Mouse (Mus musculus): ENCODE measurements around the gene Gm5737. TPM values are rescaled to one million over a fixed set of nuclear protein-coding genes. Genes with fewer than 3 reads are reported as not detected.

Gene Gm5737
- total RNA-seq (2021), result under 1 TPM in 1 of 2 experiments, not detected in 1; 0.54 TPM
- long read RNA-seq, experiment 1, partial matches to known transcripts, result 0 of 1 reads
- long read RNA-seq, experiment 1, other reads (novel, unspliced or antisense), result 1 of 1 reads
- long read RNA-seq, experiment 2, partial matches to known transcripts, result 0 of 5 reads
- long read RNA-seq, experiment 2, other reads (novel, unspliced or antisense), result 5 of 5 reads

DNA sequence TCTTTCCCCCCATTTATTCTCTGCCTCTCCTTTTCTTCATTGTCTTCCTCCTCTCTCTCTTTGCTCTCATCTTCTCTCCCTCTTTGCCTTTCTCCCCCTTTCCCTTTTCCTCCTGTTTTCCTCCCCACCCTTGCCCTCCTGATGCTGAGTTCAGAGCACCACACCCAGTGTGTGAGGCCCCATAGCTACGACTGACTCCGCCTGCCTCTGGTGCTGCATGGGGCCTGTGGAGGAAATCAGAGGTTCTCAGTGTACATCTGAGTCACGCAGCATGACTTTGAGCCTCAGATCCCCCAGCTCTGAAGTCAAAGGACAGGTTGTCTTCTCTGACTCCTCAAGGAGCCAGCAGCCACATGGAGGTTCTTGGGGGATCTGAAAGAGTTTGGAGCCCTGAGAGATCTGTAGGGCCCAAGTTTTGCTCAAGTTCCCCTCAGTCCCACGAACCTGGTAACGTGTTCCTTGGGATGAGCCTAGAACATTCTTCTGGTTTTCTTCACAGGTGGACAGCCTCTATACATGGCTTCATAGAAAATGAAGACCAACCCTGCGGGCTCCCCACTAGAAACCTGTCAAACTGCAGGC is at the start of gene Gm5737:
TSS of gene Gm5737 (plus strand) at position 532 of the 582 bp plus-strand sequence.
- no peak for DNase-seq (ENCODE audit: low spot score in 2 of 2)

GRCm38 (mm10) chr7:120767369-120767768 is 44.8 kb upstream of the Gm5737 start:
- no peak for DNase-seq (ENCODE audit: low spot score in 2 of 2)

DNA sequence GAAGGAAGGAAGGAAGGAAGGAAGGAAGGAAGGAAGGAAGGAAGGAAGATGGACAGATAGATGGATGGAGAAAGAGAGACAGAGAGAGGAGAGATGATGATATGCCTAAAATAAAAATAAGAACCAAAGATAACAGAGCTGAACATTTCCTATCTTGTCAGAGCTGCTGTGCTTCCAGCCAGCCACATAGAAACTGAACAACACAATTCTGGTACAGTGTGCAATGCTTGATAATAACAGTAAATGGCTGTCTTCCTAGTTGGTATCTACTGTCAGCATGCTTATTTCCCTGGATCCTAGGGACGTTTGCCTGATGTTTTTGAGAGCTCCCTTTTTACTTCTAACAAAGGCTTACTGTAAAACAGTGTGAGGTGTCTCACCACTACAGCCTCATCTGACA is 40.8 kb upstream of the Gm5737 start:
- DNase-seq (ENCODE audit: low spot score in 2 of 2), result no peak

DNA sequence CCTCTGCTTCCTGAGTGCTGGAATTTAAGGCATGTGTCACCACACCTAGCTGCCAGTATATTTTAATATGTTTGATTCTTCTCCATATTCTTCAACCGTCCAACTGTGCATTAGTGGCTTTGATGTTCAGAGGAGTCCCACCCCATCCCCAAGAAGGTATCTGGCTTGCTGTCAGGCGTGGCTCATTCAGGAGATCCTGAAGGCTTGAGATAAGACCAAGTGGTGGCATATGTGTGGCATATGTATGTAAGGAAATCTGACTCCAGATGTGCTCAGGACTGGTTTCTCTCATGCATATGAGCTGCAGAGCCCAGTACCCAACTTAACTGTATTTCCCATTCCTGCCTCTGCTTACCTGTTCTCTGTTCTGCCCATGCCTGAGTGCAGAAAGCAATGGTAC is 34.2 kb upstream of the Gm5737 start:
- no peak for DNase-seq (ENCODE audit: low spot score in 2 of 2)

DNA sequence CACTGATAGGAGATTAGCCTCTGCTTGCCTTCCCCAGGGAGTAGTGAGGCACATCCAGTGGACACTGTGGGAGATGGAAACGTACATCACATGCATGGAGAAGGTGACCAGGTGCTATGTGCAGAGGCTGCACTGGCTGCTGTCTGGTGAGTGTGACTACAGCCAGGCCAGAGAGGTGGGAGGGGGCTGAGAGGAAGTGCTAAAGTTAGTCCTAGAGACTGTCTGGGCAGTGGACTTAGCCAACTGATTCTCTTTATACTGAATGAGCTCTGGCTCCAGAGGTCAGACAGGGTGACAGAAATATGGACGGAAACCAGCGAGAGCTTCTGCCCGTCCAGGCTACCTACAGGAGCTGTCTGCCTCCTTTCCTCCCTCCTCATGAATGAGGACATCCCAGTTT is 16.6 kb upstream of the Gm5737 start:
- DNase-seq (ENCODE audit: low spot score in 2 of 2), result no peak

DNA sequence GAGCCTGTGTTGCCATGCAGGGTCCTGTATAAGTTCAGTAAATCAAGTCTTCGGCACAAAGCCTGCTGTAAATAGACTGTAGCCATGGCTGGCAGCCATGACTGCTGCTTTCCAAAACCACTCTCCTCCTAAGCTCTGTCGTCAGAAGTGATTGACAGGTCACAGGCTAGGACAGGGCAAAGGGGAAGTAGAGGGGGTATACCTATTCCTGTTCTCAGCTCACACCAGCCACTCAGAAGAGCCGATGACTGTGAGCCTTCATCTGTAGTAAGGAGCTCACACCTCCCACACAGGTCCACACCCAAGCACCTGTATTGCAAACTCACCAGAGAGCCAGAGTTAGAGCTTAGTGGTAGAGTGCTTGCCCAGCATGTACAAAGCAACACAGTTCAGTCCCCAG is 15.8 kb upstream of the Gm5737 start:
- DNase-seq (ENCODE audit: low spot score in 2 of 2), result no peak

DNA sequence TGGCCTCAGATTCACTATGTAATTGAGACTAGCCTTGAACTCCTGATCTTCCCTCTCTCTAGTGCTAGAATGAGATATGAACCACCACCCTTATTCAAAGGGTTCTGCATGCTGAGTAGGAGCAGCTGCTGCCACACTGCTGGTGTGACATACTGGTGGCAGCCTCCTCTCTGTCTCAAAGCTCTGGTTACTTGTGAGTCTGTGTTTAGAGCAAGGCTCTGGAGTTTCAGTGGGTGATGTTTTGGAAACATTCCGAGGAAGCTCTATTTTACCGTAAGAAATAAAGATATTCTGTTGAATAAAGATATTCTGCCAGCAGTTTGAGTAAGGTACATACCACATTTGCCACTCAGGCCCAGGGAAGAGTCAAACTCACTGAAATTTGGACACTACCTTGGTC is 8.9 kb upstream of the Gm5737 start:
- DNase-seq (ENCODE audit: low spot score in 2 of 2), result no peak

GRCm38 (mm10) chr7:120809705-120810104 is 2.5 kb upstream of the Gm5737 start:
- no peak for DNase-seq (ENCODE audit: low spot score in 2 of 2)

DNA sequence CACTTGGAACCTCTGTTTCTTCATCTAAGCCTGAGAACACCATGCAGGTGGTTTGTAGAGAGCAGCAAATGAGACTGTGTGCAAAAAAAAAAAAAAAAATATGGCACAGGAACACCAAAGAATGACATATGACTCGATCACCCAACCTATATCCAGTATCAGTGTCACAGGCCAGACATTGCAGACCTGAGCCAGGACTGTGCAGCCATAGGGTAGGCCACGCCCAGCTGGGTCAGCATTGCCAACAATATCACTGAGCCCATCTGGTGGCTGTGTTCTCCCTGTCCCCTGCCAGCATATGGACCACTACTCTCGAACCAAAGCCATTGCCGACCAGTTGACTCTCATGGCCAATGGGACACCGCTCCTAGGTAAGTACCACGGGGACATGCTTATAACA is 5.4 kb downstream of the Gm5737 start:
- DNase-seq (ENCODE audit: low spot score in 2 of 2), result no peak

DNA sequence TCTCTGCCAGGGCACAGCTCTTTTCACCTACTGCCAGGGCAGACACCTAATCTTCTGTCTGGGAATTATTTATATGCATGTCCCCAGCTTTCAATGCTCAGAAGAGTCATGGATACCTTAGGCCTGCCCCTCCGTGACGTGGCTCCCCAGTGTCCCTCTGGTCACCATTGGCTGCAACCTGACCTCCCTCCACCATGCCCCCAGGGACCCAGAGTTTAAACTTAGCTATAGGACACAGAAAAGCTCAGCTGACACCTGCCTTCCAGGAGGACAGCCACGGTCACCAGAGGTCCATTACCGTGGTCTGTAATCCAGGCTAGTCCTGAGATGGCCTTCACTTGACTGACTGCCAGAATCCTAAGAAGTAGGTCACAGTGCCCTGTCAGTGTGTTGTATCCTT is 7.2 kb downstream of the Gm5737 start:
- DNase-seq (ENCODE audit: low spot score in 2 of 2), result no peak

- peak in 1 of 2 experiments; percentile 62 for DNase-seq (ENCODE audit: low spot score in 2 of 2)
Observed at GRCm38 (mm10) chr7:120823248-120823647, 11.1 kb downstream of the Gm5737 start.

DNA sequence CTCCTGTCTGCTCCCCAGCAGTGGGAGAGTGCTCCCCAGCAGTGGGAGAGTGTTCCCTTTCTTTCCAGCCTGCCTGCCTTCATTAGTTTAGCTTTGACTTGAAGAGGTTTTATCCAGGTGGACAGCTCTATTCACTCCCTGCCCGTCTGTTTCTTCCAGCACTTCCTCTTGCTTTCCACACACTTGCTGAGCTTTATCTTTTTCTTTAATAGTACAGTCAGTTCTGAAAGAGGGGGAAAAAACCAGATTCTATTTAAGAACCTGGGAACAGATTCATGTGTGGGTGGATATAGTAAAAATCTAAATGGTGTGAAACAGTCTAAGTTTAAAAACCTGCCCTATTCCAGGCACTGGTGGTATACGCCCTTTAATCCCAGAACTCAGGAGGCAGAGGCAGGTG is 12.9 kb downstream of the Gm5737 start:
- DNase-seq (ENCODE audit: low spot score in 2 of 2), result no peak

DNA sequence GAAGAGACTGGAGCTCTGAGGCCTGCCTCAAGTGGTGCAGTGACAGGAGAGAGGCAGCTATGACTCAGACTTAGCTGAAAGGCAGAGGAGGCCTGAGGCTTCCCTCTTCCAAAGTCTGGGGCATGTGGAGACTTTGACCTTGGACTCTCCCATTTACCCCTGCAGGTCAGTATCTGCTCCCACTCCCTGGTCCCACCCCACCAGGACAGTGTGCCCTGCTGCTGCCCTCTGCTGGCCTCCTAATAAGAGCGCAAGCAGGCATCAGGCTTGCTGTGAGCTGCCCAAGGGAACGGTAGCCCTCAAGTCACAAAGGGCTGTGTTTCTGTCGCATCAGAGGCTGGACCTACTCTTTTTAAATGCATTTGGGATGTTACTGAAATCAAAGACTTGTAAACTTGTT is 14.2 kb downstream of the Gm5737 start:
- no peak for DNase-seq (ENCODE audit: low spot score in 2 of 2)

- peak in 1 of 2 experiments; percentile 33 for DNase-seq (ENCODE audit: low spot score in 2 of 2)
Observed at GRCm38 (mm10) chr7:120830431-120831381, 18.5 kb downstream of the Gm5737 start.

GRCm38 (mm10) chr7:120834426-120834825 is 22.3 kb downstream of the Gm5737 start:
- DNase-seq (ENCODE audit: low spot score in 2 of 2), result no peak

DNA sequence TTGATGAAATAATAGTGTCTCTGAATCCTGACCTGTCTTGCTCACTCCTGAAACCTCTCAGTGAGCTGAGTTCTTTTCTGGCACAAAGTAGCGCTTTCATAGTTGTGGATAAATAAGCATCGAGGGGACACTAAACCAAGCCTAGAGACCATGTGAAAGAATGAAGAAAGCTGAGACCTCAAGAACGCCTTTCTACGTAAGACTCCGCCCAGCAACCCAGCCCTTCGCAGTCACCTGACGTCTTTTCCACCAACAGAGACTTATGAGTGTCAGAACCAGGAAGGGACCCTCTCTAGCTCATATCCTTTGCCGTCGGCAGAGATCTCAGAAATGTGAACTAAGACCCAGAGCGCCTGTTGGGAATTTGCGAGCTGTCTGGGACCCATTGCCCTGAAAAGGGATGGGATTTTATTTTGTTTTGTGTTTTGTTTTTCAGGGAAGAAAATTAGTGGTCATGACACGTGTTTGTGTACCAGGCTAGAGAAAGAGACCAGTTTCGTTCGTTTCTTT is 22.8 kb downstream of the Gm5737 start:
- peak; percentile 31 to 45 for DNase-seq (ENCODE audit: low spot score in 2 of 2)

DNA sequence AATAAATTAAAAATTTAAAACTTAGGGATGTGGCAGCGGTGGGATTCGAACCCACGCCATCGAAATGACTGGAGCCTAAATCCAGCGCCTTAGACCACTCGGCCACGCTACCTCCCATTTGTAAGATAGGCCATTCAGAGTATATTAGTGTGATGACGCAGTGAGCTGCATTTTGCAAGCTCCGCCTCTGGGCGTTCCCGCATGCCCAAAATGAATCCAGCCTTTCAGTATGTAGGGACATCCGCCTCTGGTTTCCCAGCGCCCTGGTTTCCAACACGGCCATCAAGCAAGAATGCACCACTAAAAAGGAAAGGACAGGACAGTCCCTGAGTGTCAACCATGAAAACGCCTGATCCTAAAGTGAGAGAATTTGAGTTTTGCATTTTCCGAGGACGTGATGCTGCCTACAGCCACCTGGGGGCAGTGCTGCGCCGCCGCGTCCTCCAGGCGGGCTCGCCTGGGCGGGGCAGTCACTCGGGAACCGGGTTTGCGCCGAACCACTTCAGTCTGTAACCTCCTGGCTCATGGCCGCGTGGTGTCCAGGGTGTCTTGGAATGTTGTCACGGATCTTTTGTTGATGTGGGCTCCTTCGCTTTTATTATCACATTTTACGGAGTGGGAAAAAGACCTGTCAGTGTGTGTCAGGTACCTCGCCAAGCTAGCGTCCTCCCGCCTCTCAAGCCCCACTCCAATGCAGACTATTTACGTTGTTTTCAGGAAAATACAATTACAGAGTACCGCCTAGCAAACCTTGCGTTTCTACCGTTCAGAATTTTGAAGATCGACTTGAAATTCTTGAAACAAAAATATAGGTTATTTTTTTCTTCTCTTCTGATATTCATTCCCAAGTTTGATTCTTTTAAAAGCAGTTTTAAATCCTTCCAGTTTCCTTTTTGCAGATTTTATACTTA is 23.5 kb downstream of the Gm5737 start:
- DNase-seq (ENCODE audit: low spot score in 2 of 2), result peak; percentile 90 to 91

DNA sequence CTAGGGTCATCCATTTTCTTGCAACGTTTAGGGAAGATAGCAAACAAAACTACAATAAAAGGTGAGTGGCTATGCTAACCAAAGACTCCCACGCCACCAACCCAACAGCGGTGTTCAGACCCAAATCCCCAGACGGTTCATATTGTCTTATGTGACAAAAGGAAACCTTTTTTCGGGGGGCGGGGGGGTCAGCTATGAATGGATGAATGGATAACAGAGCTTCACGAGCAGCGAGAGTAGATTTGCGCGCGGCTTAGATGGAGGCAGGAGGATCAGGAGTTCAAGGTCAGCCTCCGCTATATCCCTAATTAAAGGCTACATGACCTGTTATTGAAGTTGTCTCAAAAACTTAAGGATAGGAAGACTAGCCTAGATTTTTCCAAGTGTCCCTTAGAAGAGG is 24.2 kb downstream of the Gm5737 start:
- no peak for DNase-seq (ENCODE audit: low spot score in 2 of 2)

DNA sequence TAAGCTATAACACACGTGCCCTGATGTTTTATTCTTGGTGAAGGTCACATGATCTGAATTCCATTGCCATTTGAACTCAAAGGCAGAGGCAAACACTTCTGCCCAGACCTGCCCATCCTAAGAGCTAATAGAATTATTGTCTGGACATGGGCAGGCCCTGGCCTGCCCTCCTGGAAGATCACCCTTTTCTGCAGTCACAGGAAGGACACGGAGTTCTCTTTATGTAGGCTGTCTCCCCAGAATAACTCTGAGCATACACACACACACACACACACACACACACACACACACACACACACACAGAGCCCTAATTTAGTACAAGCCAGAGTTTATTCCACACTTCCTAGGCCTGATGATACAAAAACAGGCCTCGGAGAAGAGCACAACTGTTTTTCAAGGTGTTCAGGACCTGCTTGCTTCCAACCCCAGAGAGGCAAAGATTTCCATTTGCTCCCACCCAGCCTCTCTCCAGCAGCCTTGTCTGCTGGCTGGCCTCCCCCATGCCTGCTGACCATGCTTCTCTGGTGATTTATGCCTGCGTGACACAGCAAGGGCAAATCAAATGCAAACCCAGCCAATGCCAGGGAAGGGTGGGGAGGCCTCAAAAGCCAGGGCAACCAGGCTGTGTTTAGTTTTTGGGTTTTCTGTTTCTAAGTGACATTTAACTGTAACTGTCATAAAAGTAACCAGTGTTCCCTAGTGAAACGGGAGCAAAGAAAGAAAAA is 26.4 kb downstream of the Gm5737 start:
- no peak for DNase-seq (ENCODE audit: low spot score in 2 of 2)

GRCm38 (mm10) chr7:120839786-120840185 is 27.6 kb downstream of the Gm5737 start:
- no peak for DNase-seq (ENCODE audit: low spot score in 2 of 2)

Data from gastrocnemius, postnatal 4 days (tissue).